Mouse (Mus musculus) embryonic fibroblast, embryonic 13.5 days (primary cell): Measurements from ENCODE around the gene Clcn1. TPM values are rescaled to one million over a fixed set of nuclear protein-coding genes. Genes with fewer than 3 reads are reported as not detected.

Experiments used
- H3K27ac ChIP-seq: 2 replicates; pipeline ENCODE4 v1.5.1; 2012; ENCODE audit warnings: low read length, control low read depth, inconsistent platforms; ENCODE audit not compliant: insufficient read depth
- H3K4me1 ChIP-seq: 2 replicates; pipeline ENCODE4 v1.6.1; 2011; ENCODE audit warnings: low read length; ENCODE audit not compliant: control insufficient read depth, insufficient read depth
- H3K4me3 ChIP-seq: 2 replicates; pipeline ENCODE4 v1.5.1; 2011; ENCODE audit warnings: mild to moderate bottlenecking, control low read depth, low read length; ENCODE audit not compliant: insufficient read depth
- CTCF ChIP-seq: IDR thresholded peaks from 2 replicates; pipeline ENCODE4 v1.5.1; 2011; ENCODE audit warnings: mild to moderate bottlenecking, control low read depth, low read length, moderate library complexity, borderline replicate concordance; ENCODE audit not compliant: insufficient read depth
- POLR2A ChIP-seq: IDR thresholded peaks from 2 replicates; pipeline ENCODE4 v1.6.1; 2011; ENCODE audit warnings: low read depth, mild to moderate bottlenecking, control low read depth, low read length, moderate library complexity
- polyA plus RNA-seq: library from polyadenylated mRNA; stranded (reverse); fragments of >200 nt; gene quantifications from 2 replicates; pipeline ENCODE4 v1.2.4, GENCODE M21; 2011; ENCODE audit warnings: low read depth; ENCODE audit not compliant: missing spikeins, insufficient read length

Clcn1 gene
- polyA plus RNA-seq, 1 experiment: not detected

DNA sequence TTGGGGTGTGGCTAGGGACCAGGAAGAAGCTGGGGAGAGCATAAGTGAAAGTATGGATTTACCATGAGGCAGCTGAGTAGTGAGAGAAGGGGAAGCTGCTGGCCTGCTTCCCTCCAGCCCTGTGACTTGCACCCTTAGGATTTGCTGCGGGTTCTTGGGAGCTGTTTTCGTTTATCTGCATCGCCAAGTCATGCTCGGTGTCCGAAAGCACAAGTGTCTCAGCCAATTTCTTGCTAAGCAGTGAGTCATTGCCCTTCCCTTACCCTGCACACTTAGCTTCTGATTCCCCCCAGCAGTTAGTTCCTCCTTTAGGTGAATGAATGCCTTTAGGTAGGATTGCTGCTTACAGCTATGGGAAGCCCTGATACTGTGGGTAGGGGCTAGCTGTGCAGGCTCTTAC, 12.9 kb downstream of the Clcn1 start:
- H3K4me3 ChIP-seq: no peak overlapping the region
- H3K27ac ChIP-seq: peak overlapping the region; percentile 39
- TF ChIP-seq CTCF (no peak), POLR2A (no peak)
- H3K4me1 ChIP-seq: peaks cover 27% of the 10 kb centered on the region

DNA sequence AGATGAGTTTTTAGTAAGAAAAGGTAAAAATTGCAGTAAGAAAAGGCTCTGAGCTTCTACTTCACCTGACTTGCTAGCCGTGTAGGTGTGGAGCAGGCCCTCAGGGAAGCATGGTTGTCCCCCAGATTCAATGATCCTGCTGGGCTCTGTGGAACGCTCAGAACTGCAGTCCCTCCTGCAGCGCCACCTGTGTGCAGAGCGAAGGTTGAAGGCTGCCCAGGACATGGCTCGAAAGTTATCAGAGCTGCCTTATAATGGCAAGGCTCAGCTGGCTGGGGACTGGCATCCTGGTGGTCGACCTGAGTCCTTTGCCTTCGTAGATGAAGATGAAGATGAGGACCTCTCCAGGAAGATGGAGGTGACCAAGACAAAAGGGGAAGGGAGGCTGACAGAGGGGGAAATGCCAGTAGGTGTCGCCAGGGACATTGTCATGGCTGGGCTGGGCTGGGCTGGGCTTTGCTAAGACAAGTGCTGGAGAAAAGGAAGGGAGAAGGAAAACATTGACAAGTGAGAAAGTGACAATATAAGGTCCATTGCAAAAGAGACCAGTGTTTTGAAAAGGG, 23.4 kb downstream of the Clcn1 start:
- TF ChIP-seq POLR2A (no peak), CTCF (peak; percentile 37; the same call in 1 of the 2 replicates)
- H3K27ac ChIP-seq: no peak overlapping the region
- no peaks in the 10 kb centered on the region for H3K4me1 ChIP-seq
- H3K4me3 ChIP-seq: no peak overlapping the region

DNA sequence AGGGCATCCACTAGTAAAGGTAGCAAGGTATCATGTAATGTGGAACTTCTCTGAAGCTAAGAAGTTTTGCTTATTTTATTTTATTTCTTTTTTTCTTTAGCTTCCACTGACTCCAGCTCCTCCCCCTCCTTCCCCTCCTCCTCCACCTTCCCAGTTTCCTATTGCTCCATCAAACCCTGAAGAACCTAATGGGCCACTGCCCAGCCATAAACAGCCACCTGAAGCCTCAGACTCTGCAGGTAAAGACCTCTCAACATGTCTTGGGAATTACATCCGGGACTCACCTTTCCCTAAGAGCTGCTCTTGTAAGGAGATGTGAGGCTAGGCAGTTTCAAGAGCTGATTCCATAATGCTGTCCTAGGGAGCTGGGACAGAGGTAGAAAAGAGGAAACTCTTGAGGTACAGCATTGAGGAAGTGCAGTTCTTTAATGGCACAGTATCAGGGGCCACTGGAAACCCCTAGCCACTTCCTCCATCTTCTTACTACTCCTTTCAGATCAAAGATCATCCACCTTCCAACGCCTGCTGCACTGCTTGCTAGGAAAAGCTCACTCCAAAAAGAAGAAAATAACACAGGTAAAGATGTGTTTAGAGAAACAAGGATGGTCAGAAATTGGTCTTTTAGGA, 24.1 kb downstream of the Clcn1 start:
- TF ChIP-seq POLR2A: no peak
- no peak for TF ChIP-seq CTCF
- Histone ChIP-seq H3K4me1 (no peaks in the 10 kb centered on the region), H3K4me3 (no peak overlapping the region), H3K27ac (no peak overlapping the region)

DNA sequence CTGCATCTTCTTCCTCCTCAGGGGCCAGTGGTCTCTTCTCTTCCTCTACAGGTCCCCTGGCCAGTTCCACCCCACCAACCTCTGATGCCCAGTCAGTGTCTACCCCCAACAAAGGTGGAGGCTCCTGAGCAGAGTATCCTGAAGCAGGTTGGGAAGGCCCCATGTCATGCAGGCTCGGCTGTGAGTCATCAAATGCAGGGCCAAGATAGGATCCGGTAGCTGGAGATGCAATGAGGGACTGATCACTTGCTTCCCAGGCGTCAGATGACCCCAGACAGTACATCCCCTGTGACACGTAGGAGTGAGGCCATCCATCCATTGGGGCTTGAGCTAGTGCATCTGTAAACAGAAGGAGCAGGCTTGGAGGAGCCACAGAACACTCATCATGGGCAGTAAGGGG, 31.8 kb downstream of the Clcn1 start:
- no peak for TF ChIP-seq POLR2A
- TF ChIP-seq CTCF: no peak
- H3K27ac ChIP-seq: no peak overlapping the region
- H3K4me3 ChIP-seq: no peak overlapping the region
- no peaks in the 10 kb centered on the region for H3K4me1 ChIP-seq

DNA sequence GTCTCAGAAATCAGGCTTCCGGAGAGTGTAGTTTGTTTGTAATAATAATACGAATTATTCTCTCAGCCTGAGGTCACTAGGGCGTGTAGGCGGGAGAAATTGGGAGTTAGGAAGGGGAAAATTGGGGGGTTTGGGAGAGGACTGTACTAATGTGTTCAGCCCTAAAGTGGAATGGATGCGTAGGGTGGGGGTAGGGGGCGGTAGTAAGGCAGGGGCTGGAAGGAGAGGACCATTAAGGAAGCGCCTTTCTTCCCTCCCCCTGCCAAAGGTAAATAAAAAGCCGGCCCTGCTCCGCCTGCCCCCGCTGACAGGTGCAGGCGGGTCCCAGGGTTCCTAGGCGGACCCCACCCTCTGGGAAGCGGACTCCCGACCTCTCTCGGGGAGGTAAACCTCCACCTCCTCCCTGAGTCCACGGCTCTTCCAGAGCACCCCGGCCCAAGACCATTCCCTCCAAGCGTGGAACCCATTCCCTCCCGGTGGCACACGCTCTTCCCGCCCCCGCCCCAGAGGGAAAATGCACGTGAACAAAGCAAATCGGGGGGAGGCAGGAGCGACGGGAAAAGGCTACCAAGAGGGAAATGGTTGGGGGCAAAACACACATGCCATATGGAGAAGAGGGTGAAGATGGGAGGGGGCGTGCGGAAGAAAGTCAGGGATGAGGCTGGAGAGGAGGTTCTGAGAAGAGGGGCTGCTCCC, 37.0 kb downstream of the Clcn1 start:
- TF ChIP-seq POLR2A: no peak
- no peak for TF ChIP-seq CTCF
- peak overlapping the region; percentile 62 for H3K4me3 ChIP-seq
- no peak overlapping the region for H3K27ac ChIP-seq
- H3K4me1 ChIP-seq: no peaks in the 10 kb centered on the region

DNA sequence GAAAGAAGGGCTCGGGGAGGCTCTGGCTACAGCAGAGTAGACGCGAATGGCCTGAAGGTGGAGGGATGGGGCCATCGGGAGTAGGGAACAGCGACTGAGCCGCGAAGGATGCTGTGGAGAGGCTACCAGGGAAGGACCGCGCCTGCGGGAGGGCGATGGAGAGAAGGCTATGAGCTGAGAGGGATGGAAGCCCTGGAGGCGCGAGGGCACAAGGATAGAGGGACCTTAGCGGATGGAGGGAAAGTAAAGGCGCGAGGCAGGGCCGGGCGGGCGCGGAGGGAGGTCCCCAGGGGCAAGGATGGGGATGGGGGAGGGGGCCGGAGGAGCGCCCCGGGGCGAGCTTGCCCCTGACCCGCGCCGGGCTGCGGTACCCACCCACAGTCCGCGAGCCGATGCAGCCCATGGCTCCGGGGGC, 37.6 kb downstream of the Clcn1 start:
- Histone ChIP-seq H3K4me3 (peak overlapping the region; percentile 62), H3K4me1 (no peaks in the 10 kb centered on the region), H3K27ac (no peak overlapping the region)
- TF ChIP-seq POLR2A: 0 out of 2 replicates have a peak, but pooled peaks have one; percentile 10
- no peak for TF ChIP-seq CTCF

DNA sequence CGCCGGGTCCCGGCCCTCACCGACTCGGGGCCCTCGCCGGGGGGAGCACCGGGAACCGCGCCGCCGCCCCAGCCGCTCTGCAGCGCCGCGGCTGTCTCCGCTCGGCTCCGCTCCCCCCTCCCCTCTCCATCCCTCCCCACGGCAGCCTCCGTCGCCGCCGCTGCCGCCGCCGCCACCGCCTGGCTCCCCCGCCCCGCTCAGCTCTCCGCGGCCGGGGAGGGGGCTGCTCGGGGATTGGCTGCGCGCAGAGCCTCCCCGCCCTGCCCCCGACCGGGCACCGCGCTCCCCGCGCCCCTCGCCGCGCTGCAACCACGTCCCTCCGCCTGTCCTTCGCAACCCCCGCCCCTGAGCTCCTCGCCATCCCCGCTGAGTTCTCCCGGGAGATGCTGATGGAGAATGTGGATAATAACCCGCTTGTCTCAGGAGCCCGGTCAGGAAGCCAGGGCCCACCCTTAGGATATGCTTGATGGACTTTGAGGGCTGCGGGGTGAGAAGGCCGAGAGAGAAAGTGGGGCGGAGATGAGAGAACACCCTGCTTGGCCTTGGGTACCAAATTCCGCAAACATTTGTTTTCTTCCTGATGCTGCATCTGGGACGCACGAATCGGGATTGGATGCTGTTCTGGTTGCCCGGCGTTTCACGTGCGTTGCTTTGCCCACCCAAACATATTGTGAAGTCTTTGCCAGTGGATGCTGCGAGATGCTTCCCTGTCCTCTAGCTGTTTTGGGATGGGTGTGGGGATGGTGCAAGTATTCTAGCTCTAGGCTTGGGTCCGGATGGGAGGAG, 38.2 kb downstream of the Clcn1 start, which contains the start of gene Fam131b:
Fam131b (minus strand) TSS at position 162 of the 786 bp plus-strand sequence.
- Histone ChIP-seq H3K27ac (peak within 1 kb of the TSS; percentile 8; the same call in 1 of the 2 replicates), H3K4me1 (no peaks in the 10 kb centered on the region), H3K4me3 (peak within 1 kb of the TSS; percentile 62)
- TF ChIP-seq CTCF (no peak), POLR2A (peak; percentile 48; the same call in 1 of the 2 replicates)

DNA sequence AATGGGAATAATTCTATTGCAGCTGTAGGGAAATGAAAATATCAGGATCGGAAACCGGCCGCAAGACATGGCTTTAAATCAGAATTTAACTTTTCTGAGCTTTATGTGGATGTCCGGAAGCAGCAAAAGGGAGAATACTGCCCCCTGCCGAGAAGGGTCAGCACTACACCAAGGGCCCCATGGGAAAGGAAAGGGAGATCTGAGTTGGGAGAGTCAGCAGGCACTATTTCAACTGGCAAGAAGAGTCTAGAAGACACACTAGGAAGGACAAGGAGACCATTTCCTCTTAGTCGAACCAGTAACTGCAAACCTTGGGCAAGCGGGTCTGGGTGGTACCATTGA, 38.8 kb downstream of the Clcn1 start:
- Histone ChIP-seq H3K27ac (peak overlapping the region; percentile 8; the same call in 1 of the 2 replicates), H3K4me1 (no peaks in the 10 kb centered on the region), H3K4me3 (peak overlapping the region; percentile 62)
- peak; percentile 55; the same call in 1 of the 2 replicates for TF ChIP-seq CTCF
- TF ChIP-seq POLR2A: no peak

DNA sequence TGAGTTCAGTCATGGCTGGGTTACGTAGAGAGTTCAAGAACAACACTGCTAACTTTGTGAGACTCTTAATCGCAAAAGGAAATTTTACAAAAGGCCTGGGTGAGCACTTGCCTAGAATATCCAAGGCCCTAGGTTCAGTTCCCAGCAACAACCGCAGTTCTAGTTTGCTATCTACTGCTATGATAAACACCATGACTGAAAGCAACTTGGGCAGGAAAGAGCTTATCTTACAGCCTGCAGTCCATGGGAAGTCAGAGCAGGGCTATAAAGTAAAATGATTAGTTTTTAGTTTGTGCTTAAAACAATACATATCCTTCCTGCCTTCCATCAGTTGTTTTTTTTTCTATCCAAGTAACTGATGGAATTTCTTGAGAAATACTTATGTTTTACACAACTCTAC, 40.0 kb downstream of the Clcn1 start:
- no peak overlapping the region for H3K27ac ChIP-seq
- TF ChIP-seq CTCF (no peak), POLR2A (no peak)
- H3K4me3 ChIP-seq: no peak overlapping the region
- H3K4me1 ChIP-seq: no peaks in the 10 kb centered on the region
